Mouse (Mus musculus) cerebellum, adult 9-11 months (tissue): ENCODE measurements around the gene Sds.

ENCODE experiments used
- DNase-seq: peaks from one replicate; pipeline ENCODE4 v3.0.0; 2022

The Sds gene

GRCm38 (mm10) chr5:120476296-120476695, at the start of gene Sds:
Gene Sds, plus strand, starts transcription at chr5:120476526.
- no peak for DNase-seq

GRCm38 (mm10) chr5:120426572-120426971, 49.8 kb upstream of the Sds start:
- DNase-seq, result no peak

GRCm38 (mm10) chr5:120427451-120427938, 48.8 kb upstream of the Sds start:
- DNase-seq, result no peak

GRCm38 (mm10) chr5:120428189-120428838, 48.0 kb upstream of the Sds start:
- DNase-seq, result no peak

GRCm38 (mm10) chr5:120428990-120429389, 47.3 kb upstream of the Sds start:
- no peak for DNase-seq

- no peak for DNase-seq
Observed at GRCm38 (mm10) chr5:120429692-120430091, 46.6 kb upstream of the Sds start.

GRCm38 (mm10) chr5:120431001-120431583, 45.2 kb upstream of the Sds start:
- DNase-seq, result no peak

GRCm38 (mm10) chr5:120431649-120432485, 44.5 kb upstream of the Sds start, which contains the start of gene Lhx5:
Gene Lhx5, plus strand, starts transcription at chr5:120431699.
- DNase-seq, result no peak

GRCm38 (mm10) chr5:120432486-120433015, 43.8 kb upstream of the Sds start:
- no peak for DNase-seq

- DNase-seq, result no peak
Observed at GRCm38 (mm10) chr5:120433135-120433760, 43.1 kb upstream of the Sds start.

GRCm38 (mm10) chr5:120434231-120434735, 42.0 kb upstream of the Sds start:
- DNase-seq, result no peak

- no peak for DNase-seq
Observed at GRCm38 (mm10) chr5:120435006-120435681, 41.2 kb upstream of the Sds start.

GRCm38 (mm10) chr5:120435731-120436501, 40.4 kb upstream of the Sds start:
- no peak for DNase-seq

GRCm38 (mm10) chr5:120436885-120437495, 39.3 kb upstream of the Sds start:
- DNase-seq, result no peak

GRCm38 (mm10) chr5:120437539-120437938, 38.8 kb upstream of the Sds start:
- DNase-seq, result no peak

GRCm38 (mm10) chr5:120437986-120438385, 38.3 kb upstream of the Sds start:
- no peak for DNase-seq

- DNase-seq, result no peak
Observed at GRCm38 (mm10) chr5:120438469-120438868, 37.9 kb upstream of the Sds start.

GRCm38 (mm10) chr5:120438991-120439710, 37.2 kb upstream of the Sds start:
- no peak for DNase-seq

GRCm38 (mm10) chr5:120439887-120440670, 36.2 kb upstream of the Sds start:
- DNase-seq, result no peak
